Mouse (Mus musculus): ENCODE data around the gene Gch1.
"Not testable (repeated sequence)": the region's sequence is repeated elsewhere in the genome, so short reads cannot be mapped to it uniquely, and the experiment has no call there.

The Gch1 gene

DNA sequence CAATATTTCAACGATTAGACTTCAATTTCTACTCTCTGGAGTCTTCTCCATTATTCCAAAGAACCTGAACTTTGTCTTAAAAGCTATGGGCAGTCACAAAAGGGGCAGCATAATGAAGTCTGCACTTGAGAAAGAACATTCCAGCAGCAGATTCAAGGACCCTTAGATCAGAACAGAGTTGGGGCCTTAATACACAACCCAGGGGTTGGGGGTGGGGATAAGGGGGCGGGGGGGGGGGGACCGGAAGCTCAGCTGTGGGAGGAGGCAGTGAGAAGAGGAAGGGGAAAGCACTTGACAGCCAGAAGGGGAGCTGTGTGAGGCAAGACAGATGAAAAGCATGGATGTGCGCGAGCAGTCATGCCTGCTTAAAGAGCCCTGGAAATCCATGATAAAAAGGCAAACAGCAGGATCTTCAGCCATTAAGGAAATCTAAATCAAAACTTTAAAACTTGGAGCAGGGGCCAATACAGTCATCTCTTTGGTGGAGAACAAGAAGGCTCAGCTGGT lies 27.2 kb downstream of the Gch1 start:
- peak; percentile 38 for DNase-seq

DNA sequence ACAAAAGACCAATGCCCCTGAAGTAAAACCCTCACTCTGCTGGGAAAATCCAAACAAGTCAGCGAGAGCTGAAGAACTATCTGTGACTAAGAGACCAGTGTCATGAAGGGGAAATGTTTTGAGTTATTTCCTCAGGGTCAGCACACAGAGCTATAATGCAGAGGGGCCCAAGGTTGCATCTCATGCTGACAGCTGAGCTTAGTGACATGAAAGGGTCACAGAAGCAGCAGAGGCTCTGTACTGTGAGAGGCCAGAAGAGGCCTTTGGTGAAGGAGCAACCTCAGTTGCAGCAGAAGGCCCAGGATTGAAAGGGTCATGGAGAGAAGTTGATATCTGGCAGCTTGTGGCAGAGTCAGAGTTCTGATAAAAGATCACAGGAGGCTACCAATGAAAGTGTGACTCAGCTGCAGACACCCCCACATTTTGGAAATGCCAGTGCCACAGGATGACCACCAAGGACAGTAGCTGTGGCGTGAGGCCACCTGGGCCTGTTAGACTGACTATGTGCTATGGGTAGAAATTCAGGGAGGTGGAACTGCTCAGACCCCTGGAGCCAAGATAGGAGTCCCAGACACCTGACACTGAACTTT lies 29.1 kb downstream of the Gch1 start:
- no peak for DNase-seq

DNA sequence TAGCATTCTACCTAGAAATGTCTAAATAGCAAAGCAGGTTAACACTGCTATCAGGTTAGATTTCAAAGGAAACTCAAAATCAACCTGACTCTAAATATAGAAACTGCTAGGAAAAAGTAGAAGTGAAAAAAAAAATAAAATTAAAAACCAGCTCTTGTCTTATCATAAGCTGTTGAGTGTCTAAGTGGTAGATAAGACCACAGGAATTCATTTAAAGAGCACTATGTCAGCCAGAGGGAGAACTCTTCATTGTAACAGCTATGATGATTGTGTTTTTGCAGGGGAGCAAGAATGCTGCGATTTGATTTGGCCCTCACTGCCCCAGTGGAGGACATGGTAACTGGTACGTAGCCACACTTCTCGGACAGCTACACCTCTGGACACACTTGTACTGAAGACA lies 34.9 kb downstream of the Gch1 start:
- DNase-seq: no peak

DNA sequence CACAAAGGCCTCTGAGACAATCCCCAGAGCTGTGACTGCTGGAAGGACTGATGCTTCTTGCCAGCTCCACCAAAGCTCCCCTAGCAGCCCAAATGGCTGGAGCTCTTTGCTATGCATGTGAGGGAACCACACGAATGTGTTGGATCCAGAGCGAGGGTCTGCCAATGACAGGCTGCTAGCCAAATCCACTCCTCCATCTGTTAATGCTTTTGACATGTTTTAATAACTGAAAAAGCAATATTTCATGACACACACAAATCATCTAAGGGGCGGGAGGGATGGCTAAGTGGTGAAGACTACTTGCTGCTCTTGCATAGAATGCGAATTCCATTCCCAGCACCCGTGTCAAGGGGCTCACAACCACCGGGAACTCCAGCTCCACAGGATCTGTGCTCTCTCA lies 37.9 kb downstream of the Gch1 start:
- DNase-seq: no peak

DNA sequence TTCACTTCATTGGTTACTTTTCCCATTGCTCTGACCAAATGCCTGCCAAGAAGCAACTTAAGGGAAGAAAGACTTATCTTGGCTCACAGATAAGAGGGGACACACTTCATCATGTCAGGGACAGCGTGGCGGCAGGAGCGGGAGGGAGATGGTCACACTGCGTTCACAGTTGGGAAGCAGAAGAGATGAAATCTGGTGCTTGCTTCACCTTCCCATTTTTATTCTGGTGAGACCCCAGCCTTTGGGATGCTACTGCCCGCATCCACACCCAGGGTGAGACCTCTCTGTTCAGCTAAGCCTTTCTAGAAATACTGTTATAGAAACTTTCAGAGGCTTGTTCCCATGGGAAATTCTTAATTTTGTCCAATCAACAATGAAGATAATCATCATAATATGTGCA lies 44.9 kb downstream of the Gch1 start:
- DNase-seq: no peak

DNA sequence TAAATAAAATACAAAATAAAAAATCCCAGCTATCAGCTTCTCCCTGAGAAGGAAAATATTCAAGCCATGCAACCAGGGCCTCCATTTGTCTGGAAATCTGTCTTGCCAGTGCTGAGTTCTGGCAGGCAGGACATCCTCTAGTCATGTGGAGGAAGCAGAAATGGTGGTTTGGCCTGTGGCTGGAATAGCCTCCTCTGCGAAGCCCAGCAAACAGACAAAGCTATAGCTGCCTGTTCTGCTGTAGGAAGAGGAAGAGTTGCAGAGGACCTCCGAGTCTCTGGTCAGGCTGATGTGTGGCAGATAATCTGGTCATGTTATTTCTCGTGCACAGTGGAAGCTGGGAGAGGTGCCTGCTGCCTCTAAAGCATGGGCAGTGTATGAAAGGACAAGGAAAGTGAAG lies 50.4 kb downstream of the Gch1 start:
- no peak for DNase-seq

DNA sequence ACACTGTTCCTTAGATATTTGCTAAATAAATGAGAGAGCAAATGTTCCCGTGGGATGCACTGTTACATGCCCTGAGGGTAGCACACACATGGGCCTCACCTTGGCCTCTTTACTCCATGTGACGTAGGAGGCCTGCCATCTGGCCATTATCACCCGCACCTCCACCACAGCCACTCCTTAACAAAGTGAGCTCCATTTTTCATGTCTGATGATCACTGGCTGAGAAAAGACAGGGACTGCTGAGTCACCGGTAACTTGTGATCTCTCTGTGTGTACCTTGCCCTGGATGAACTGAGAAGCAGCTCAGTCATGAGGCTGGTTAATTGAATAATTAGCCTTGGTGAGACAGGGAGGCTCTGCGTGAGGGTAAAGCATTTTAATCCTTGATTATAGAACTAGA lies 52.6 kb downstream of the Gch1 start:
- no peak for DNase-seq

DNA sequence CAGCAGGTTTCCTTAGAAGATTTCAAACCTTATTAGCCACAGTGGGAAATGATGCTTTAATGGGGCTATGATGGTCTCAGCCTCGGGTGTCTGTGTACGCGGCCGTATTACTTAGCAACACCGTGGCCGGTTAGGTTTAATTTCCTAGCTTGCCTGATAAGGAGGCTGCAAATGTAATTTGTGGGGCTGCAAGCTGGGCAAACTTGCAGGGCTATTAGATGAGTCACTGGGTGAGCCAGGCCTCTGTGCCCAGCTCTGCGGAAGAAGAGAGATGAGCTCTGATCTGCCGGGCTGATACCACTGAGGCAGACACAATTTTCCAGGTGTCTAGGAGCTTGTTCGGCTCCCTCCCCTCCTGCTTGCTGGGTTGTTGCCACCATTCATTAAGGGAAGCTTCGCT lies 55.3 kb downstream of the Gch1 start:
- no peak for DNase-seq

DNA sequence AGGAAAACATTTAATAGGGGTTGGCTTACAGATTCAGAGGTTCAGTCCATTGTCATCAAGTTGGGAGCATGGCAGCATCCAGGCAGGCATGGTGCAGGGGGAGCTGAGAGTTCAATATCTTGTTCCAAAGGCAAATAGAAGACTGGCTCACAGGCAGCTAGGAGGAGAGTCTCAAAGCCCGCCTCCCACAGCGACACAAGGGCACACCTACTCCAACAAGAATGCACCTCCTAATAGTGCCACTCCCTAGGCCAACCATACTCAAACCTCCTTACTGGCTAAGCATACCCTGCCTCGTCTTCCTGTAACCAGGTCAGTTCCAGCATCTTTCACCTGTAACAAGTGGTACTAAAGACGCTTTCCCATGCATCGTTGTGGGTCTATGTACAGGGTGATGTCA lies 61.2 kb downstream of the Gch1 start:
- DNase-seq: no peak

DNA sequence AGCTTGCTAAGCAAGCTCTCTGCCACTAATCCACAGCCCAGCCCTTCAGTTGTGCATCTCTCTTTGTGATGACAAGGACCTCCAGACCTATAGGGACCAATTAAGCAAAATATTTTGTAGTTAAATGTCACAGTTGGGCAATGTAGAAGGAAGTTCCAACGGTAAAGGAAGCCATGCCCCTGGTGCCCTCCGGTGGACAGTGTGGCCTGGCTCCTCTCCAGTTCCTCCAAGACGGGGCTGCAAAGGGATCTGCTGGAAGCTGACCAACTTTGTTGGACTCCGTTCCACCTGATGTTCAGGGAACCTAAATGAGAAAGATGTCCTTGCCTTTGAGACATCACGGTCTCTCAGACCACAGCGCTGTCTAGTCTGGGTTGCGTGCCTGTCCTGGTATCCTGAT lies 71.7 kb downstream of the Gch1 start:
- DNase-seq: peak; percentile 31

DNA sequence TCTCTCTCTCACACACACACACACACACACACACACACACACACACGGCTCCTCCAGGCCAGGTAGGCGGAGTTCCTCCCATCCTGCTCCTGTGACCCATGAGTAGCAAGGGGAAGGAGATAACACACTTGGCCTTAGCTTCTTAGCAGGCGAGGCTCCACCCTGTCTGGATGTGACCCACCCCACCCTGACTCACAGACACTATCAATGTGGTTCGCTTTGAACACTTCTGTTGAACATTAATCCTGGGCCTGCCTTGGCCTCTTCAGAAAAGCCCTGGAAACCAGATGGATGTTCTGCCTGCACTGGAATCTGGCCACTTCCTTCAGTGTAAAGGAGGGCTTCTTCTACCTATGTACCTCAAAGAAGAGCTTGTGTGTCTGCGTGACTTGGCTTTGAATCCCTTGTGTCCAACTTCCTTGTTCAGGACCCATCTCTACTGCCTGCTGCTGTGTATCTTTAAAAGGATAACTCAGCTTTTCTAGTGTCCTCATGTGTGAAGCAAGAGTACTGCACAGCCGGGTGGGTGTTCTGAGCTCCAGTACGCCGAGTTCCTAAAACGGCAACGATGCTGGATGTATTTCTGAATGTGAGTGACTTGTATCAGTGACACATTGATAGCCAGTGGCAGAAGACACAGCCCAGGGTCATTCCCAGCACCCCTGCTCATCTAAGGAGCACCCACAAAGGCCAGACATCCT lies 73.0 kb downstream of the Gch1 start:
- no peak for DNase-seq

DNA sequence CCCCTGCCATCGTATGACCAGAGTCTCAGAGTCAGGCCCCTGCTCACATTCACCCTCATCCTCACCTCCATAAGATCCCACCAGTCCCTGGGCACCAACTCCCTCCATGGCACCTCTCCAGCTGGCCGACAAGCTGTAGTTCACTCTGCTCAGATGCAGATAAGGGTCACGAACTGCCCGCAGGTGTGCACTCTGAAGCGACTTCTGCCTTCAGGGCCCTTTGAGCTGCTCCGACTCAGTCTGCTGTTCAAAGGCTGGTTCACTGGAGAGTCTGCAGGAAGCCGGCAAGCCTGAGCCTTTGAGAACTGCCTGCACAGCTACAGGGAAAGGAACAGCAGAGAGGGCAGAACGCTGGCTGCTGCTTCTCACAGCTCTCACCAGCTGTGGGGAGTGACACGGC lies 74.1 kb downstream of the Gch1 start:
- DNase-seq: peak; percentile 75

DNA sequence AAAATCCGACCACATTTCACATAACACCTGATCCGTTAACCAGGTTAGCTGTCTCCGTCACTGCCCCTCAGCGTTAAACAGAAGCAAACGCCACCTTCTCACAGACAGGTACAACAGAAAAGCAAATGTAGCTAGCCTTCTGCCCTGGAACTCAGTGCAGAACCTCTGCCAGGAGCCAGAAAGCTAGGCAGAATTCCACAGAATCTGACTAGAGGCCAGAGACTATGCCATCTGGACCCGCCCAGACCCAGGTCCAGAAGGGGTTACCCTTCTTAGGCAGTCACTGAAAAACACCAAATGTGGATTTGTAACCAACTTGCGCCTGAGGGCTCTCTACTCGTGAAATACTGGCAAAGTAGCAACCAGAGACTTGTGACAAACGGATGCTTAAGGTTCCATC lies 77.9 kb downstream of the Gch1 start:
- DNase-seq: no peak

DNA sequence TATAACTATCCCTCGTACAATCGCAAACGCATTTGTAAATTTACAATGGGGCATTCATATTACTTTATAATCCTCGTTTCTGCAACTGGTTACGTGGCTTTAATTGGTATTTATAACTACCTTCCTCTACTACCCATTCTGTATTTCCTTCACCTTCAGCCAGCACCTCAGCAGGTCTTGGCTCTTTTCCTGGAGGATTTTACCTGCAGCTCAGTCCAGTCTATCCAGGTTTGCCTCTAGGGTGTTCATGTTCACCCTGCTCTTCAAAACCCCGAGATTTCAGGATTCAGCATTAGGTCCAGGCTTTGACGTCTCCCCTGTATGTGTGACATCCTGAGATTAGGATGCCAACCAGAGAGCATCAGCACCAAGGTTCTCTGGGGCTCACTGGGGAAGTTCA lies 78.8 kb downstream of the Gch1 start:
- not testable (repeated sequence) for DNase-seq

DNA sequence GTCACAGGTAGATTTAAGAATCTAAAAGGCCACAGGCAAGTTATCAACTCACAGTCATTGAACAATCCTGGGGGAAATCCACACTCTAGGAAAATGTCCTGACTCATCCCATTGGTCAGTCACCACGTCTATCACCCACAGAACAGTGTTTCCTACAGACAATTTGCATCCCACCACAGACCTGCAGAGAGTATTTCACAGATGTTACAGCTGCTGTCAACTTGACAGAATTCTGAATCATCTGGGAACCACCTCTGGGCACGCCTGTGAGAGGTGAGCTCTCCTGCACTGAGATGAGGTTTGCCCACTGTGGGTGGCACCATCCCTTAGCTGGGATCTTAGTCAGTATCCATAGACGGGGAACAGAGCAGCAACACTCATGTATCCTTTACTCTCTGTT lies 81.8 kb downstream of the Gch1 start:
- no peak for DNase-seq

DNA sequence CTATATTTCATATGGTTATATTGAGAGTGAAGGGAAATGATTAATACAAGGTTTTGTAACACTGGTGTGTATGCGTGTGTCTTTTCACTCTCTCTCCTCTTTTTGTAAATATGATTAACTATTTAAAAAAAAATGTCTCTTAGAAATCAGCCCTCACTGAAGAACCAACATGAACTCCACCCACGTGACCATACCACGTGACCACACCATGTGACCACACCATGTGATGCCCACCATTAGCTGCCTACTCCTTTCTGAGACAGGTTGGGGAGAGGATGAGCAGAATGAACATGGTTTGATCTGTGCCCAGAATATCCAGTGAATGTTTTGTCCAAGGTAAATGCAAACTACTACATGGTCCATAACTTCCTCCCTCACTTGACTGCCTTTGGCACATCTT lies 83.5 kb downstream of the Gch1 start:
- DNase-seq: no peak

DNA sequence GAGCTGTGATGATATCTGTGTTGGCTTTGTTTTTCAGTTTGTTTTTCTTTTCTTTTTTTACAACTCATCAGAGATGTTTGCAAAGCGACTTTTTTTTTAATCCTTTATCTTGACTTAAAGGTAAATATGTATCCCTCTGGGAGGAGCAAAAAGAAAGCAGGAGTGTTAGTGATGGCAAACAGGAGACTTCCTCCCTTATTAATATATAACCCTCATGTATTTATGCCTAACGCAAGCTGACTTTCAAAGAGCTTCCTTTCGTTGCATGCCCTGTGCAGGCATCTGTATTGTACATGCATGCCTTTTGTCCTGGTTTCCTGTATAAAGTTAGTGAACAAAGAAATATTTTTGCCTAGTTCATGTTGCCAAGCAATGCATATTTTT lies 84.0 kb downstream of the Gch1 start:
- DNase-seq: no peak

DNA sequence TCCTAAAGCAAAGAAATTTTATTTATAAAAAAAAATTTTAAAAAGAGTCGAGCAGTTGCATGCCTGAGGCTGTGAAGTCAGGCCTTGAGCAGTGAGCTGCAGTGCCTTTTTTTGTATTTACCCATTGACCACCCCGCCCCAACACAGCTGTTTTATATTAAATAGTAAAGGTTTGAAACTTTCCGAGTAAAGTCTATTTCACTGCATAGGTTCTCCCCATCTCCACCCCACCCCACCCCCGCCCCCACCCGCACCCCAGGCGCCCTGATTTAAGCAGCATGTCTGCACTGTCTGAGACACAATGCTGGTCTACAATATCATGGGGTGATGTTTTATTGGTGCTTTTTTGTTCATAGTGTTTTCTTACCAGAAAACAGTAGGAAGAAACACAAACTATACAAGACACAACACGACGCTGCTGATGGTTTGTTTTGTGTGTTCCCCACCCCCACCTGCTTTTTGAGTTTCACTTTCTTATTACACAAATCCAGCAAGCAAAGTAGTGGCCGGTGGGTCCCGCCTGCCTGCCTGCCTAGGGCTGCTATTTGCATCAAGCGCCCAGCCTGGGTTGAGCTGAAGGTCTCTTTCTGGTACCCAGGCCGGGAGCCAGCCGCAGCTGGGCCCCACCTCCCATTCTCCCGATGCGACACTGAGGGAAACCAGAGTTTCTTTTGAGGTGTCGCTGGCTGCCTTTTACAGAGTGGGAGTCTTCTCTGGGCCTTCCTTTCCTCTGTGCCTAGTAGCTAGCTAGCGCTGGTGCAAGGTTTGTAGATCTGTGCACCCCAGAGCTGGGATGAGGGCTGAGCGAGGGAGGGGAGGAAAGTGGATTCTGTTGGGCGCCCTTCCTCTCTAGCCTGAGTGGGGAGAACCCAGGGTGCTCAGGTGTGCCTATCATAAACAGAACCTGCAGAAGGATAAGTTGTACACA lies 84.7 kb downstream of the Gch1 start:
- DNase-seq: peak; percentile 58

Measured in thymus, postnatal 4 days (tissue).